Mouse (Mus musculus): ENCODE measurements around the gene Tpgs1.

GRCm38 (mm10) chr10:79661861-79662260 lies 7.3 kb upstream of the Tpgs1 start:
- no peak for TF ChIP-seq POLR2A (IDR thresholded peaks at IDR 0.05; ENCODE audit: borderline replicate concordance, low read depth, low read length)
- no peak for TF ChIP-seq CTCF (IDR thresholded peaks at IDR 0.05; ENCODE audit: low read depth, low read length)
